Mouse (Mus musculus) spleen, adult 2 months (tissue): ENCODE measurements around the gene Soat2.

Source experiments
- CTCF ChIP-seq: fragments of 200-500 bp; IDR thresholded peaks from 2 replicates; pipeline ENCODE4 v1.5.1; 2011; ENCODE audit warnings: mild to moderate bottlenecking, inconsistent platforms; ENCODE audit not compliant: insufficient read depth, insufficient read length, insufficient replicate concordance; ENCODE audit errors: extremely low read depth
- POLR2A ChIP-seq: fragments of 200-500 bp; IDR thresholded peaks from 2 replicates; pipeline ENCODE4 v1.6.1; 2011; ENCODE audit warnings: low read depth, low read length, inconsistent platforms

DNA sequence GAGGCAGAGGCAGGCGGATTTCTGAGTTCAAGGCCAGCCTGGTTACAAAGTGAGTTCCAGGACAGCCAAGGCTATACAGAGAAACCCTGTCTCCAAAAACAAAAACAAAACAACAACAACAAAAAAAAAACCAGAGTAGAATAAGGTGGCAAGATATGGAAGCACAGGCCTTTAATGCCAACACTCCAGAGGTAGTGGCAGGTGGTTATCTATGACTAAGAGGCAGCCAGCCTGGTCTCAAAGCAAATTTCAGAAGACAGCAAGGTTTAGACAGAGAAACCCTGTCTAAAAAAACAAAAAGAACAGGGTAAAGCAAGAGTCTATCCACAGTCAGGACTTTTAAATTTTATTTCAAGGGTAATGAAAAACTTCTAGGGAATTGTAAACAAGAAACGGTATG, 15.6 kb upstream of the Soat2 start:
- no peak for TF ChIP-seq POLR2A
- TF ChIP-seq CTCF: no peak
